Mouse (Mus musculus): ENCODE data around the gene Slc35c2.

- TF ChIP-seq CTCF (conservative IDR thresholded peaks at IDR 0.05; ENCODE audit: insufficient read depth, insufficient read length, low read depth, low read length): no peak
- no peak for TF ChIP-seq POLR2A (IDR thresholded peaks at IDR 0.05; ENCODE audit: low read depth, low read length)
These were observed 28.5 kb upstream of the Slc35c2 start for GRCm38 (mm10) chr2:165316204-165316603.
